Mouse (Mus musculus): Measurements from ENCODE around the gene Pgm2l1. TPM values are rescaled to one million over a fixed set of nuclear protein-coding genes. Genes with fewer than 3 reads are reported as not detected.

Pgm2l1 gene
- polyA plus RNA-seq, 1 experiment from 2014 or later = 8.9 TPM

Other genes starting within 250 kb of the Pgm2l1 start
- 6.0 and 7.1 TPM in 2 replicates for gene Rnf169, start 246.9 kb upstream of the Pgm2l1 start, polyA plus RNA-seq (2016; fragmentation: Nextera tagmentation; extraction: Ambion mirVana)
- 0.13 and 0.20 TPM in 2 replicates for gene Chrdl2, start 221.2 kb upstream of the Pgm2l1 start, polyA plus RNA-seq (2016; fragmentation: Nextera tagmentation; extraction: Ambion mirVana)
- gene Pold3, start 105.8 kb upstream of the Pgm2l1 start, polyA plus RNA-seq (2016; fragmentation: Nextera tagmentation; extraction: Ambion mirVana) = 98.4 and 98.7 TPM in 2 replicates
- gene Lipt2, start 68.1 kb upstream of the Pgm2l1 start, polyA plus RNA-seq (2016; fragmentation: Nextera tagmentation; extraction: Ambion mirVana) = 14.4 and 14.9 TPM in 2 replicates
- 2.0 and 3.0 TPM in 2 replicates for gene Kcne3, start 50.9 kb upstream of the Pgm2l1 start, polyA plus RNA-seq (2016; fragmentation: Nextera tagmentation; extraction: Ambion mirVana)
- 4.1 and 4.2 TPM in 2 replicates for gene P4ha3, start 58.1 kb downstream of the Pgm2l1 start, polyA plus RNA-seq (2016; fragmentation: Nextera tagmentation; extraction: Ambion mirVana)
- 44.3 and 49.5 TPM in 2 replicates for gene C2cd3, start 144.8 kb downstream of the Pgm2l1 start, polyA plus RNA-seq (2016; fragmentation: Nextera tagmentation; extraction: Ambion mirVana)
- gene Ppme1, start 144.9 kb downstream of the Pgm2l1 start, polyA plus RNA-seq (2016; fragmentation: Nextera tagmentation; extraction: Ambion mirVana) = 103 TPM in 2 replicates
- not detected in 2 replicates for gene Ucp3, start 245.6 kb downstream of the Pgm2l1 start, polyA plus RNA-seq (2016; fragmentation: Nextera tagmentation; extraction: Ambion mirVana)

All from forebrain, embryonic 12.5 days (tissue).